1 mouse cellular context compared by ENCODE assay signal in the genomic region with DNA sequence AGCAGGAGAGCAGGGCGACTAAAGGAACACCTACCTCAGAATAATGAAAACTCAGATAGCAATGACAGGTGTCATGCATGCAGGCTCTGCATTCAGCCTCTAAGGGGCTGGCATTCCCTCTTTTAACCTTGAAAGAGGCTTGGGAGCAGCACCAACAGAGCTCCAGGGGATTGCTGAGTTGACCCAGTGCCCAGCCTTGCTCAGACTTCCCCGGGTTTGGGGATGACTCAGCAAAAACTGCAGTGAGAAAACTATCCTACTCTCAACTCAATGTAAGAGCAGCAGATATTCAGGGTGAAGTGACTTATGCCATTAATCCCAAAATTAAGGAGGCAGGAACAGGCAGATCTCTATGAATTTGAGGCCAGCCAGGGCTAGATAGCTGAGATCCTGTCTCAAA.
TF ChIP-seq lines count a peak whose summit lies in the region.

No protein-coding gene starts in this region.

TF ChIP-seq in MEL, 35 proteins besides CTCF, POLR2A, EP300 and RAD21:
- TF ChIP-seq MAFK (IDR thresholded peaks at IDR 0.05; ENCODE audit: borderline replicate concordance, low read depth, low read length) (peak; percentile 84), E2F4 (IDR thresholded peaks at IDR 0.05; ENCODE audit: borderline replicate concordance, low read depth, low read length) (no peak), GABPA (IDR thresholded peaks at IDR 0.05; ENCODE audit: low read depth, low read length) (peak; percentile 86)
